Mouse (Mus musculus) heart, embryonic 14.5 days (tissue): ENCODE results near the gene Olfr1263. TPM values are rescaled to one million over a fixed set of nuclear protein-coding genes. Genes with fewer than 3 reads are reported as not detected.

ENCODE experiments used
- ATAC-seq: fragments of 200-750 bp; cut with Nextera tagmentation; 2 replicates; pipeline ENCODE4 v1.8.0; 2017; ENCODE audit warnings: low read depth, moderate TSS enrichment; ENCODE audit not compliant: insufficient number of reproducible peaks, insufficient read depth, low FRiP score
- H3K27ac ChIP-seq, 2 experiments: fragments of 200-500 bp in 1 of 2; fragments of 300-500 bp in 1 of 2; sonication (generic) in 1 of 2; replicated peaks in 1 of 2; 2 replicates each; pipeline ENCODE4 v1.5.1; 2012 to 2014; ENCODE audit warnings: low read depth in 2 of 2, low read length in 2 of 2, control low read depth in 1 of 2, mild to moderate bottlenecking in 1 of 2, mixed read lengths in 1 of 2; ENCODE audit not compliant: control insufficient read depth in 1 of 2, insufficient read depth in 1 of 2
- H3K27me3 ChIP-seq: fragments of 300-500 bp; sonication (generic); 2 replicates; pipeline ENCODE4 v1.6.1; 2014; ENCODE audit warnings: mild to moderate bottlenecking, low read length, control low read depth; ENCODE audit not compliant: control insufficient read depth, insufficient read depth
- H3K36me3 ChIP-seq: fragments of 300-500 bp; sonication (generic); 2 replicates; pipeline ENCODE4 v1.6.1; 2014; ENCODE audit warnings: mild to moderate bottlenecking, control low read depth, low read length, mixed read lengths; ENCODE audit not compliant: control insufficient read depth, insufficient read depth
- H3K4me1 ChIP-seq, 2 experiments: fragments of 200-500 bp in 1 of 2; fragments of 300-500 bp in 1 of 2; sonication (generic) in 1 of 2; 2 replicates each; pipeline ENCODE4 v1.6.1; 2012 to 2014; ENCODE audit warnings: low read length in 2 of 2, control low read depth in 1 of 2, mixed read lengths in 1 of 2; ENCODE audit not compliant: control insufficient read depth in 2 of 2, insufficient read depth in 2 of 2
- H3K4me2 ChIP-seq: fragments of 300-500 bp; sonication (generic); 2 replicates; pipeline ENCODE4 v1.6.1; 2014; ENCODE audit warnings: mild to moderate bottlenecking, low read length
- H3K4me3 ChIP-seq, 2 experiments: fragments of 200-500 bp in 1 of 2; fragments of 300-500 bp in 1 of 2; sonication (generic) in 1 of 2; 2 replicates each; pipeline ENCODE4 v1.5.1; 2012 to 2014; ENCODE audit warnings: low read length in 2 of 2, mild to moderate bottlenecking in 2 of 2, control low read depth in 1 of 2, low read depth in 1 of 2, moderate library complexity in 1 of 2; ENCODE audit not compliant: control insufficient read depth in 1 of 2, insufficient read depth in 1 of 2
- H3K9ac ChIP-seq: fragments of 300-500 bp; sonication (generic); 2 replicates; pipeline ENCODE4 v1.6.1; 2014; ENCODE audit warnings: mild to moderate bottlenecking, low read length
- H3K9me3 ChIP-seq: fragments of 300-500 bp; sonication (generic); 2 replicates; pipeline ENCODE4 v1.6.1; 2016; ENCODE audit warnings: low read length, control low read depth; ENCODE audit not compliant: control insufficient read depth
- WGBS: fragments of 180-500 bp; shearing (Covaris S2); extraction: QIAGEN DNeasy Blood & Tissue Kit; methylation state at CpG from one replicate; pipeline ENCODE4 v1.1.7; 2014; 5-methylcytosine and 5-hydroxymethylcytosine counted together
- polyA plus RNA-seq: library from polyadenylated mRNA; unstranded; fragments of >200 nt; fragmentation: Nextera tagmentation; extraction: Ambion mirVana; gene quantifications from 2 replicates; pipeline ENCODE4 v1.2.1, GENCODE M21; 2014

Olfr1263 gene
- not detected in 2 replicates for polyA plus RNA-seq

- ATAC-seq: no peak
- H3K4me1 ChIP-seq: no peaks in the 10 kb centered on the region
- H3K27ac ChIP-seq: no peak within 1 kb of the TSS
- 78% methylated on average over 2 of the region's 2 CpGs for WGBS
- no peak within 1 kb of the TSS for H3K4me2 ChIP-seq
- no peaks in the 10 kb centered on the region for H3K9me3 ChIP-seq
- no peak within 1 kb of the TSS for H3K4me3 ChIP-seq
- no peaks in the 10 kb centered on the region for H3K36me3 ChIP-seq
- H3K27me3 ChIP-seq: no peaks in the 10 kb centered on the region
- H3K9ac ChIP-seq: no peak within 1 kb of the TSS
Measured at GRCm38 (mm10) chr2:90011831-90012230, at the start of gene Olfr1263. Gene Olfr1263 (plus strand): TSS chr2:90012131.

GRCm38 (mm10) chr2:89974184-89974583, 37.7 kb upstream of the Olfr1263 start, which contains the start of gene Olfr1260:
Gene Olfr1260 (plus strand): TSS chr2:89974340.
- Histone ChIP-seq H3K36me3 (no peaks in the 10 kb centered on the region), H3K4me3 (no peak within 1 kb of the TSS), H3K9ac (no peak within 1 kb of the TSS), H3K4me2 (no peak within 1 kb of the TSS), H3K4me1 (no peaks in the 10 kb centered on the region), H3K27me3 (no peaks in the 10 kb centered on the region), H3K27ac (no peak within 1 kb of the TSS), H3K9me3 (no peaks in the 10 kb centered on the region)
- WGBS: 68% methylated on average over 2 of the region's 2 CpGs
- ATAC-seq: no peak

DNA sequence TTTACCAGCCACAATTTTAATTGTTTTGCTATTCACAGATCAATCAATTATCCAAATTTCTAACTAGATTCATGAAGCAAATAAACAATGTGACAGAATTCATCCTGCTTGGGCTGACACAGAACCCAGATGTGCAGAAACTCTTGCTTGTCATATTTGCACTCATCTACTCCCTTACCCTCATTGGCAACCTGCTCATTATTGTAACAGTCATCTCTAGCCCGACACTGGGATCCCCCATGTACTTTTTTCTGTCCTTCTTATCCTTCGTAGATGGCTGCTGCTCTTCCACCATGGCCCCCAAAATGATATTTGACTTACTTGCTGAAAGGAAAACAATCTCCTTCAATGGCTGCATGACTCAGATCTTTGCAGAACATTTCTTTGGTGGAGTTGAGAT, 34.2 kb upstream of the Olfr1263 start:
- no peaks in the 10 kb centered on the region for H3K27me3 ChIP-seq
- no peak overlapping the region for H3K9ac ChIP-seq
- H3K9me3 ChIP-seq: no peaks in the 10 kb centered on the region
- H3K4me2 ChIP-seq: no peak overlapping the region
- no peaks in the 10 kb centered on the region for H3K4me1 ChIP-seq
- 87% methylated on average over 2 of the region's 2 CpGs for WGBS
- H3K4me3 ChIP-seq: no peak overlapping the region
- H3K36me3 ChIP-seq: no peaks in the 10 kb centered on the region
- ATAC-seq: no peak
- H3K27ac ChIP-seq: no peak overlapping the region

GRCm38 (mm10) chr2:89990921-89991320, 21.0 kb upstream of the Olfr1263 start, which contains the start of gene Olfr1261:
Gene Olfr1261 (plus strand): TSS chr2:89991221.
- Histone ChIP-seq H3K27ac (no peak within 1 kb of the TSS), H3K4me3 (no peak within 1 kb of the TSS), H3K4me2 (no peak within 1 kb of the TSS), H3K36me3 (no peaks in the 10 kb centered on the region), H3K27me3 (no peaks in the 10 kb centered on the region), H3K9me3 (no peaks in the 10 kb centered on the region), H3K9ac (no peak within 1 kb of the TSS), H3K4me1 (no peaks in the 10 kb centered on the region)
- no peak for ATAC-seq

GRCm38 (mm10) chr2:89999845-90000244, 12.1 kb upstream of the Olfr1263 start, which contains the start of gene Olfr1262:
Gene Olfr1262 (plus strand): TSS chr2:90000145.
- no peak within 1 kb of the TSS for H3K4me2 ChIP-seq
- no peak for ATAC-seq
- H3K36me3 ChIP-seq: no peaks in the 10 kb centered on the region
- H3K4me3 ChIP-seq: no peak within 1 kb of the TSS
- H3K9me3 ChIP-seq: no peaks in the 10 kb centered on the region
- H3K27ac ChIP-seq: no peak within 1 kb of the TSS
- H3K9ac ChIP-seq: no peak within 1 kb of the TSS
- H3K27me3 ChIP-seq: no peaks in the 10 kb centered on the region
- H3K4me1 ChIP-seq: no peaks in the 10 kb centered on the region

- H3K36me3 ChIP-seq: no peaks in the 10 kb centered on the region
Measured at GRCm38 (mm10) chr2:90025477-90025876, 13.5 kb downstream of the Olfr1263 start, which contains the start of gene Olfr1264. Gene Olfr1264 (minus strand): TSS chr2:90025577.

GRCm38 (mm10) chr2:90035037-90035436, 23.1 kb downstream of the Olfr1263 start, which contains the start of gene Olfr1265:
Gene Olfr1265 (plus strand): TSS chr2:90035337.
- Histone ChIP-seq H3K27me3 (no peaks in the 10 kb centered on the region), H3K27ac (no peak within 1 kb of the TSS), H3K9me3 (no peaks in the 10 kb centered on the region), H3K4me3 (no peak within 1 kb of the TSS), H3K4me1 (no peaks in the 10 kb centered on the region), H3K36me3 (no peaks in the 10 kb centered on the region), H3K9ac (no peak within 1 kb of the TSS), H3K4me2 (no peak within 1 kb of the TSS)
- ATAC-seq: no peak

More at GRCm38 (mm10) chr2:90025477-90025876, 13.5 kb downstream of the Olfr1263 start, which contains the start of gene Olfr1264:
- no peak within 1 kb of the TSS for H3K4me3 ChIP-seq
- no peak within 1 kb of the TSS for H3K9ac ChIP-seq
- H3K4me2 ChIP-seq: no peak within 1 kb of the TSS
- H3K4me1 ChIP-seq: no peaks in the 10 kb centered on the region
- ATAC-seq: no peak
- no peaks in the 10 kb centered on the region for H3K27me3 ChIP-seq
- no peaks in the 10 kb centered on the region for H3K9me3 ChIP-seq
- 69% methylated on average over 2 of the region's 2 CpGs for WGBS
- no peak within 1 kb of the TSS for H3K27ac ChIP-seq

DNA sequence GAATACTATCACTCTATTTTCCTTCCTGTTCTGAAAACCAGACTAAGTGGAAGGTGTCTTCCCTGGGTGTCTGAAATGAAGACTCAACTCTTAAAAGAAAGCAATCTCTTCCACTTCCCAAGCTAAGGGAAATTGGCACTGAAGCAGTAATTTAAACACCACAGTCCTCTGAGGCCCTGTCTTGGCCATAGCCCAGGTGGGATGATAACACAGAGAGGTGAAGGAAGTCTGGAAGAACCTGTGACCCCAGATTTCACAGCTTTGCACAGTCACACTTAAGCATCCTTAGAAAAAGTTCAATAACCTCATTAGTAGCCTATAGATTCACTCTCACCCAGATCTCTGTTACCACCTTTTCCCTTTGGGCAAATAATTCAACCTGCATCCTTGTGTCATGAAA, 51.6 kb downstream of the Olfr1263 start, which contains the start of gene Olfr140:
Gene Olfr140 (minus strand): TSS at position 101 of the 400 bp plus-strand sequence.
- Histone ChIP-seq H3K27me3 (no peaks in the 10 kb centered on the region), H3K27ac (no peak within 1 kb of the TSS), H3K4me2 (no peak within 1 kb of the TSS), H3K4me1 (no peaks in the 10 kb centered on the region), H3K36me3 (no peaks in the 10 kb centered on the region), H3K9me3 (no peaks in the 10 kb centered on the region), H3K4me3 (no peak within 1 kb of the TSS), H3K9ac (no peak within 1 kb of the TSS)
- ATAC-seq: no peak
